Mouse (Mus musculus) retina, postnatal 1 day (tissue): ENCODE results near the gene Gsta3.
"Not testable (repeated sequence)": the region's sequence is repeated elsewhere in the genome, so short reads cannot be mapped to it uniquely, and the experiment has no call there.

Experiments used
- DNase-seq: peaks from one replicate; pipeline ENCODE4 v3.0.0-alpha.2; 2012

Gsta3 gene

DNA sequence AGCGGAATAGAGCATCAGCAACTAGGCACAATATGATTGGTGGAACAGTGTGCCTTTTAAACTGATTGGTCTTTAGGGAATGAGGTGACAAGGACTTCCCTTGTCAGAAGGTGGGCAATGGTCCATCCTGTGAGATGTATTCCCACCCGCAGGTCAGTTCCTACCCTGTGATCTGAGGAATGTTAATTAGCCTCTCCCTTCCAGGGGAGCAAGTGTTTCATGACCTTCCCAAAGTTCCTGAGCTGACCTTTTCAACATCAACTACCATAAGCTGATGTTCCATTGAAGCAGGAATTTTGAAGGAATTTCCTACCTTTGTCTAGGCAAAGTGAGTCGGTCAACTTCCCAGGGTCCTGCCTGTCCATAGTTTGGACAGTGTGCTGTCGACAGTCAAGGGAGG lies 13.5 kb downstream of the Gsta3 start:
- DNase-seq, result no peak

- no peak for DNase-seq
These were observed 15.4 kb downstream of the Gsta3 start for GRCm38 (mm10) chr1:21255625-21256345.

- DNase-seq, result no peak
These were observed 16.0 kb downstream of the Gsta3 start for GRCm38 (mm10) chr1:21256391-21256790.

DNA sequence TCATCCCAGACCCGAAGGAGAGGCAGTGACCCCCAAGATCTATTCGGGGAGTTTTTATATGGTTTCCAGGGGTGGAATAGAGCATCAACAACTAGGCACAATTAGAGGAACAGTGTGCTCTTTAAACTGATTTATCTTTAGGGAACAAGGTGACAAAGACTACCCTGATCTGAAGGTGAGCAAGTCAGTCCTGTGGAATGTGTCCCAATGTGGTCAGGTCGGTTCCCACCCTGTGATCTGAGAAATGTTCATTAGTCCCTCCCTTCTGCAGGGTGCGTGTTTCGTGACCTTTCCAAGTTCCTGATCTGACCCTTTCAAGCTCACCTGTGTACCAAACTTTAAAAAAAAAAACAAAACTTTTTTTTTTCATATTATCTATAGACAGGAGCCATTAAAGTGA lies 16.5 kb downstream of the Gsta3 start:
- DNase-seq, result no peak

GRCm38 (mm10) chr1:21259981-21260380 lies 19.6 kb downstream of the Gsta3 start:
- DNase-seq, result not testable (repeated sequence)

DNA sequence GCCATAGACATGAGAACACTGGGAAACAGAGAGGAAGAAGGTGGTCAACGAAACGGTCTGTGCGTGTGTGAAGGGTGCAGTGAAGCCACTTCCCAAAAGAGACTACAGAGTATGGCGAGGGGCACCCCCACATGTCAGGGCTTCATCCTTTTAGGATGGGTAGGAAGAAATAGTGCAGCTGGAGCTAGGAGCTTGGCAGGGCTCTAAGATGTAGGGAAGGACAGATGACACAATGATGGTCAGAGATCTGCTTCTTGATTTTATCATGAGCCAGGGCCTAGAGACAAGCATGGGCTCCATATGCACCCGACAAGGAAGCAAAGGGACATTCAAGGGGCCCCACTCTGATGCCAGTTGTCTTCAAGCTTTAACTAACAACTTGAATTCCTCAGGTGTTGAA lies 22.0 kb downstream of the Gsta3 start:
- DNase-seq, result no peak

DNA sequence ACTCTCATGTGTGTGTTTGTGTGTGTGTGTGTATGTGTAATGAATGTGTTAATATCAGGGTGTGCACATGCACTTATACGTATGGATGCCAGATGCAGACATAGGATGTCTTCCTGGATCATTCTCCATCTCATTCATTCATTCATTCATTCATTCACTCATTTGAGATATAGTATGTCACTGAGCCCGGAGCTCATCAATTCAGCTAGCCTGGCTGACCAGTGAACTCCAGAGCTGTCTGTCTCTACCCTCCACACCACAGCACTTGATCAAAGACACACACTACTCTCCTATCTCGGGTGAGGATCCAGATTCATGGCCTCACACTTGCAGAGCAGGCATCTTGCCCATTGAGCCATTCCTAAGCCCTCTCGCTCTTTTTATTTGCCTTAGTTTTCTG lies 23.6 kb downstream of the Gsta3 start:
- DNase-seq, result no peak

DNA sequence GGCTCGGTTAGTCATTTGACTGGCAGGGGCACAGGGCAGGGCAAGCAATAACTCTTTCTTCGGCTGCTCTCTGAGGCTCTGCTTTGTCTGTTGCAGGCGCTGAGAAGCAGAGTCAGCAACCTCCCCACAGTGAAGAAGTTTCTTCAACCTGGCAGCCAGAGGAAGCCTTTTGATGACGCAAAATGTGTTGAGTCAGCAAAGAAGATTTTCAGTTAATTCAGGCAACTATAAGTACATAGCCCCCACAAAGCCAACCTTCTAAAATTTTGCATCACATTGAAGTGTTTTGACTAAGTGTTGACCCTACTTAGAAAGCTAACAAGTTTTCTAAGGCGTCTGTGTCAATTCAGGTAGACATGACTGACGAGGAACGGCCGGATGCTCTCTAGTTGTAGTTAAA lies 24.4 kb downstream of the Gsta3 start:
- no peak for DNase-seq

DNA sequence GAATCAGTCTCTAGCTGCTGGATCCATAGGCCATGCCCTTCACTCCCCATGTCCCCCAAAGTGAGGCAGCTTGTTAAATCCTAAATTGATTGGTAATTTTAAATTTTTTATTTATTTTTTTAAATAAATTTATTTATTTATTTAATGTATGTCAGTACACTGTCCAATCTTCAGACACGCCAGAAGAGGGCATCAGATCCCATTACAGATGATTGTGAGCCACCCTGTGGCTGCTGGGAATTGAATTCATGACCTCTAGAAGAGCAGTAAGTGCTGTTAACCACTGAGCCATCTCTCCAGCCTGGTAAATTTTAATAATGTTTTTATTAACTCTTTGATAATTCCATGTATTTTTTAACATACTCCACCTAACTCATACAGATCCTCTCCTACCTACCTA lies 26.4 kb downstream of the Gsta3 start:
- DNase-seq, result no peak

DNA sequence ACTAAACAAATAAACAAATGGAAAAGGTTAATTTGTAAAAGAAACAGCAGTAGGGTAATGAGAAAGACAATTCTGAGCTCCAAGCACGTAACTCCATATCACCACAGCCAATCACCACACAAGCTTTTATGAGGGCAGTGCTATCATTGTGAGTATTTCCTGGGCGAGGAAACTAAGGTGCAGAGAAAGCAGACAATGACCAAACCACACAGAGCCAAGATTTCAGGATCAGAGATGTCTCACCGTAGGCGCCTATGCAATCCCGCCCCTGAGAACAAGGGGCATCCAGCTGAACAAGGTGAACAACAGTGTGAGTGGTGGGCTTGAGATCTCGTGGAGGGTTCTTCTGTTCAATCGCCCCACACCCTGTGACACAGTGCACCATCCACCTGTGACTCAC lies 27.1 kb downstream of the Gsta3 start:
- DNase-seq, result not testable (repeated sequence)

DNA sequence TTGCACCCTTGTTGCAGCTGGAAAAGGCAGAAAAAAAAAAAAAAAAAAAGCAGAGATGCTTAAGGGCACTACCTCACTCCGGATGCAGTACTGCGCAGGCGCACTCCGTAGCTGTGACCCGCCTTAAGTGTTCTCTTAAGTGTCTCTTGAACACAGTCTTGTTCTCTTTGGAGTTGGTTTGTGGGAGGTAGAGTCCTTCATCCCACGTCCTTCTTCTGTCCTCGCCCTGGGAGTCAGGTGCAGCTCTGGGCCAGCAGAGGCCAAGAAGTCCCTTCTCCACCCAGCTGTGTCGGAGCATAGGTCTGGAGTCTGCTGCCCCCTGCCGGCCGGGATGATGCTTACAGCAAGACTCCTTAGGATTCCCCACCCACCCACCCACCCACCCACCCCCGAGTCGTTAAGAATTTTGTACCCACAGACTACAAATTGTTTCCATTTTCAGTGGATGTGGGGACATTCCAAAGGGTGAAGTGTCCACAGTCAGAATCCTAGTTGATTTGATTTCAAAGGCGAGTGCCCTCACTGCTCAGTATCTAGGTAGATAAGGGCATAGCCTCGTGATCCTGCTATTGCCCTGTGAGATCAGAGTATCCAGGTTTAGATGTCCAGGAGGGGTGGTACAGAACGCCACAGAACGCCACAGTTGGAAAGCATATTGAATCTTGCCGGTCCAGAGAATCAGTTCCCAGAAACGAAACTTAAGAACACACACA lies 31.1 kb downstream of the Gsta3 start:
- peak; percentile 77 for DNase-seq

DNA sequence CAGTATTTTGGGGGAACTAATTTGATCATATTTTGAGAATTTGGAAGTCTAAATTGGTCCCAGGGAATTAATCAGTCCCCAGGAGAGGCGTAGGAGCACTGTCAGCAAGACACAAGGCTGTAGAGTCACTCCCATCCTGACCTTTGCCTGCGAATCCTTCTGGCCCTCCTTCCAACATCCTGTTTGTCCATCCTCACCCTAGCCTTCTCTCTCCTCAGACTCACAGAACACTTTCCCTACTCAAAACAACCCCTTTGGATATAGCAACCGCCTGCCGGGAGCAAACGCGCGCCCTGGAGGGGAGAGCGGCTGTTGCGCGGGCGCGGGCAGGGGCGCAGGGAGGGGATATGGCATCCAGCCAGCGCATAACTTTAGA lies 31.7 kb downstream of the Gsta3 start:
- DNase-seq, result peak; percentile 39

- DNase-seq, result no peak
These were observed 32.7 kb downstream of the Gsta3 start for GRCm38 (mm10) chr1:21273091-21273490.

GRCm38 (mm10) chr1:21274437-21275040 lies 34.1 kb downstream of the Gsta3 start:
- peak; percentile 14 for DNase-seq

GRCm38 (mm10) chr1:21275366-21275765 lies 35.0 kb downstream of the Gsta3 start:
- not testable (repeated sequence) for DNase-seq

GRCm38 (mm10) chr1:21276158-21276557 lies 35.8 kb downstream of the Gsta3 start:
- DNase-seq, result not testable (repeated sequence)

DNA sequence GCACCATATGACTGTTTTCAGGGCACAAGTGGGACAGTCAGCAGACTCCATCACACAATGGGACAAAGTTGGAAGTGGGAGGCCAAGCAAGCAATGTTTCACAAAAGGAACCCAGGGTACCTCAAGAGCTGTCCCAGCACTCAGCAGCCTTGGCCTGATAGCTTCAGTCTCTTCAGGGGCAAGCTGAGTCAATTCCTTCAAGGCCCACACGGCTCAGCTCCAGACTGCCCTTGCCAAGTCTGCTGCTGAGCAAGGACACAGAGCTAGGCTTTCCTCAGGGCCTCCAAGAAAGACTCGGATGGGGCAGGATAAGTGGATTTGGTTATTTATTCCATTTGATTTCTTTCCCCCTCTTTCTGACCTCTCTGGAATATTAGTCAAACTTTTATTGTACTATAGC lies 39.9 kb downstream of the Gsta3 start:
- no peak for DNase-seq

DNA sequence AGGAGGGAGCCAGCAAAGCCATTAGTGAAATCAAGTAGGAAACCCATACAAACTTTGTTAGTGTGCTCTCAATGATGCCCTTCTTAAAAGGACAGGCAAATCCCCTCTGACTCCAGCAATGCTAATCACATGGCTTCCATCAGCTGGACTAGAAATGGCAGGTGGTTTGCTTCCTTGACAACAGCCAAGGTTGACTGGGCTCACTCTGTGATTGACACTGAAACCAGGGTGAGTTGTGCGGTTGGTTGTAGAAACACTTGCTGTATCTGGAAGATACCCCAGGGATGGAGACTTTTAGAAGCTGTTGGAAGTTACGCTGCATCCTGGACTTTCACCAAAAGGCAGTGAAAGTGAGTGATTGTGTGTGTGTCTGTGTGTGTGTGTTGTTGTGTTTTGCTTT lies 44.3 kb downstream of the Gsta3 start:
- peak; percentile 6 for DNase-seq

DNA sequence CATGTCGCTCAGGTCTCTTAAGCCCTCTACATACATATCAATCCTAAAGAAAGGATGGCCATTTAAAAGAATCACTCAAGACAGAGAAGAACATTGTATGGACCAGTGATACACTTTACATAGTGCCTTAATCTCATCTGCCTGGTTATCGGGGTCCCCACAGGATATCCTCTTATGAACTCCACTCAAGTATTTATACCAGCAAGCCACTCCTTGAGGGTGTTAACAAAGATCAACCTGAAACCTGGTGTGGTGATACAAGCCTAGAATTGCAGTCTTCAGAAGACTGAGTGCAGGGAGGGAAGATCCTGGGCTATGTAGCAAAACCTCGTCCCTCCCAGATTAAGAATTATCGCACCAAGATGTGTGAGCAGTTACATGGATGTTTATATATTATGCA lies 51.0 kb downstream of the Gsta3 start:
- DNase-seq, result no peak

- DNase-seq, result no peak
These were observed 52.2 kb downstream of the Gsta3 start for GRCm38 (mm10) chr1:21292590-21292989.

DNA sequence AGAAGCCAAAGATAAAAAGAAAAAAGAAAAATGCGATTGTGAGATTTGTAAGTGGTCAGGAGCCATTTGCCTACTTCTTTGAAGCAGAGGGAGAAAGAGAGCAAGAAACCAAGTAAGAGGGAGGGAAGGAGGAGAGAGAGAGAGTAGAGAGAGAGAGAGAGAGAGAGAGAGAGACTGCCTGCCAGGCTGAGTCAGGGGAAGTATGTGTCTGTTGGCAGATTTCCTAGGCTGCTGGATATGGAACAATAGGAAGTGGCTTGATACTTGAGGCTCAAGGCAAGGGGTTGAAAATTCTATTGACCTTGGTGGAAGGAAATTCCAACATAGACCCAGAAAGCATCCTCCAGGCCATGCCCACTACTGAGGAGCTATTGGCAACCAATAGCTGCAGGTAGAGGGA lies 55.8 kb downstream of the Gsta3 start:
- DNase-seq, result no peak

GRCm38 (mm10) chr1:21298114-21298513 lies 57.7 kb downstream of the Gsta3 start:
- DNase-seq, result no peak

GRCm38 (mm10) chr1:21299826-21300225 lies 59.4 kb downstream of the Gsta3 start:
- no peak for DNase-seq

- DNase-seq, result no peak
These were observed 61.3 kb downstream of the Gsta3 start for GRCm38 (mm10) chr1:21301686-21302085.
